Mouse (Mus musculus): Measurements from ENCODE around the gene Rcc1l. TPM values are rescaled to one million over a fixed set of nuclear protein-coding genes. Genes with fewer than 3 reads are reported as not detected.

Gene Rcc1l
- polyA plus RNA-seq, 1 experiment, result 10.3 TPM

DNA sequence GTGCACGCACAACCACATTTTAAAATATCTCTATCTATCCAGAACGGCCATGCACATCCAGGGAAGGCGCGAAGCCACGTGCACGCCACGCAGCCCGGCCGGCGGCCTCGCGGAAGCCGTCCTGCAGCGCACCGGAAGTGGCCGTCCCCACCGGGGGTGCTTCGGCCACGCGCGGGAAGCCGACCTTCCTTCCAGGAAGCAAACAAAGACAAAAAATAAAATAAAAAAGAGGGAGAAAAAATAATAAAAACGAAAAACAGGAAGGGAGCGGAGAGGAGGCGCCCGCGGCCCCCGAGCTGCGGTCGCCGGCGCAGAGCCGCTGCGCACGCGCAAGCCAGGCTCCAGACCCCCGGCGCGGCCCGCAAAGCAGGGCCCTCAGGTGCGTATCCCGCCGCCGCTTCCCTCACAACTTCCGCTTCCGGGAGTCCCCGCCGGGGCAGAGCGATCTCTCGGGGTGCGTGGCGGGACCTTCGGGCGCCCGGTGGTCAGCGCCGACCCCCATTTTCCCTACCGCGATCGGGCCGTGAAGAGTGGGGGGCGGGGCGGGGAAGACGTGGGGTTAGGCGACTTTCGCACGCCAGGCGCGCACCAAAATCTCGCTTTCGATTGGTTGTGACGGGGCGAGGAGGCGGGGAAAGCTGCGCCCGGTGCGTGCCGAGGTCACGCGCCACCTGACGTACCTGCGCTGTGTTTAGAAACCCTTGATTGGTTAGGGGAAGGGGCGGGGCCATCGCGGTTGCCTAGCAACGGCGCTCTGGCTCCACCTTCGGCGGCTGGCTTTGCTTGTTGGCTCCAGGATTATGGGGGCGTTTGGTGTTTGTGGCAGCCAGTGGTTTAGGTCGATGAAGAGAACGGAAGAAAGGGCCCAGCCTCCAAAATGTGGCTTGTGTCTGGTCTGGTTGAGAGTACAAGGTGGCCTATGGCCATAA, 7.6 kb upstream of the Rcc1l start, which contains the start of gene Gtf2ird2:
Gtf2ird2 (plus strand) TSS at position 140 of the 929 bp plus-strand sequence.
- Histone ChIP-seq H3K27me3 (ENCODE audit: control insufficient read depth, insufficient read depth, low read length) (no peaks in the 10 kb centered on the region), H3K4me3 (ENCODE audit: low read depth, low read length) (peak within 1 kb of the TSS; percentile 94), H3K27ac (ENCODE audit: insufficient read depth, low read depth, low read length) (peak within 1 kb of the TSS; percentile 79), H3K4me1 (ENCODE audit: control insufficient read depth, insufficient read depth, insufficient read length, low read length) (no peaks in the 10 kb centered on the region; the same call in 1 of the 2 replicates), H3K36me3 (ENCODE audit: control insufficient read depth, insufficient read depth, low read length) (no peaks in the 10 kb centered on the region)
- TF ChIP-seq CTCF (IDR thresholded peaks at IDR 0.05; ENCODE audit: extremely low read depth, insufficient read length, insufficient replicate concordance, low read depth, low read length), result peak; percentile 19; the same call in 1 of the 2 replicates
- TF ChIP-seq POLR2A (IDR thresholded peaks at IDR 0.05; ENCODE audit: low read depth, low read length), result no peak
- WGBS, result under 1% methylated on average over 92 of the region's 92 CpGs

- no peaks in the 10 kb centered on the region for H3K36me3 ChIP-seq (ENCODE audit: control insufficient read depth, insufficient read depth, low read length)
- TF ChIP-seq CTCF (IDR thresholded peaks at IDR 0.05; ENCODE audit: extremely low read depth, insufficient read length, insufficient replicate concordance, low read depth, low read length) (no peak), POLR2A (IDR thresholded peaks at IDR 0.05; ENCODE audit: low read depth, low read length) (no peak)
- peak overlapping the region; percentile 94; the same call in 1 of the 2 replicates for H3K4me3 ChIP-seq (ENCODE audit: low read depth, low read length)
- no peaks in the 10 kb centered on the region for H3K27me3 ChIP-seq (ENCODE audit: control insufficient read depth, insufficient read depth, low read length)
- H3K27ac ChIP-seq (ENCODE audit: insufficient read depth, low read depth, low read length), result no peak overlapping the region
- H3K4me1 ChIP-seq (ENCODE audit: control insufficient read depth, insufficient read depth, insufficient read length, low read length), result no peaks in the 10 kb centered on the region; the same call in 1 of the 2 replicates
- 23% methylated on average over 7 of the region's 7 CpGs for WGBS
Measured at GRCm38 (mm10) chr5:134183162-134183561, 6.6 kb upstream of the Rcc1l start.

DNA sequence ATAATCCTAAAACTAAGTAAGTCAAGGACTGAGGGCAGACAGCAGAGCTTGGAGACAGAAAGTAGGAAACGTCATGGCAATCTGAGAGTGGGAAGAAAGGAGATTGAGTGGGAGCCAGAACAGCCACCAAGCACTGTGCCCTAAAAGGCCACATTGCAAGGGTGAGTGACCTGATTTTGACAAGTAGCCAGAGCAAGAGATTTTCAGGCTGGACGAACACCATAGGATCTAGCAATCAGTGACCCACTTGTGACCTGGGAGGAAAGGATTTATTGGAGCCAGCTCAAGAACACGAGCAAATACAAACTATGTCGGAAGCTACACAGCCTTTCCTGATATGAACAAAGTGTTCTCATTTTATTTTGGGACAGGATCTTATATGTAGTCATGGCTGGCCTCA, 6.2 kb upstream of the Rcc1l start:
- H3K36me3 ChIP-seq (ENCODE audit: control insufficient read depth, insufficient read depth, low read length), result no peaks in the 10 kb centered on the region
- 21% methylated on average over 4 of the region's 4 CpGs for WGBS
- no peaks in the 10 kb centered on the region for H3K27me3 ChIP-seq (ENCODE audit: control insufficient read depth, insufficient read depth, low read length)
- TF ChIP-seq CTCF (IDR thresholded peaks at IDR 0.05; ENCODE audit: extremely low read depth, insufficient read length, insufficient replicate concordance, low read depth, low read length) (no peak), POLR2A (IDR thresholded peaks at IDR 0.05; ENCODE audit: low read depth, low read length) (no peak)
- H3K4me3 ChIP-seq (ENCODE audit: low read depth, low read length), result no peak overlapping the region
- no peak overlapping the region for H3K27ac ChIP-seq (ENCODE audit: insufficient read depth, low read depth, low read length)
- H3K4me1 ChIP-seq (ENCODE audit: control insufficient read depth, insufficient read depth, insufficient read length, low read length), result no peaks in the 10 kb centered on the region; the same call in 1 of the 2 replicates

- Histone ChIP-seq H3K27ac (ENCODE audit: insufficient read depth, low read depth, low read length) (no peak overlapping the region), H3K27me3 (ENCODE audit: control insufficient read depth, insufficient read depth, low read length) (no peaks in the 10 kb centered on the region), H3K4me1 (ENCODE audit: control insufficient read depth, insufficient read depth, insufficient read length, low read length) (no peaks in the 10 kb centered on the region; the same call in 1 of the 2 replicates), H3K36me3 (ENCODE audit: control insufficient read depth, insufficient read depth, low read length) (no peaks in the 10 kb centered on the region), H3K4me3 (ENCODE audit: low read depth, low read length) (no peak overlapping the region)
- WGBS, result 55% methylated on average over 3 of the region's 3 CpGs
- TF ChIP-seq CTCF (IDR thresholded peaks at IDR 0.05; ENCODE audit: extremely low read depth, insufficient read length, insufficient replicate concordance, low read depth, low read length), result no peak
Measured at GRCm38 (mm10) chr5:134182172-134182571, 5.6 kb upstream of the Rcc1l start.

- Histone ChIP-seq H3K36me3 (ENCODE audit: control insufficient read depth, insufficient read depth, low read length) (no peaks in the 10 kb centered on the region), H3K27me3 (ENCODE audit: control insufficient read depth, insufficient read depth, low read length) (no peaks in the 10 kb centered on the region), H3K4me1 (ENCODE audit: control insufficient read depth, insufficient read depth, insufficient read length, low read length) (no peaks in the 10 kb centered on the region; the same call in 1 of the 2 replicates), H3K4me3 (ENCODE audit: low read depth, low read length) (no peak overlapping the region), H3K27ac (ENCODE audit: insufficient read depth, low read depth, low read length) (no peak overlapping the region)
- TF ChIP-seq CTCF (IDR thresholded peaks at IDR 0.05; ENCODE audit: extremely low read depth, insufficient read length, insufficient replicate concordance, low read depth, low read length) (no peak), POLR2A (IDR thresholded peaks at IDR 0.05; ENCODE audit: low read depth, low read length) (no peak)
- WGBS, result 17% methylated on average over 7 of the region's 7 CpGs
Measured at GRCm38 (mm10) chr5:134179871-134180270, 3.3 kb upstream of the Rcc1l start.

- WGBS, result 63% methylated on average over 7 of the region's 7 CpGs
- Histone ChIP-seq H3K27ac (ENCODE audit: insufficient read depth, low read depth, low read length) (no peak overlapping the region), H3K27me3 (ENCODE audit: control insufficient read depth, insufficient read depth, low read length) (no peaks in the 10 kb centered on the region), H3K4me3 (ENCODE audit: low read depth, low read length) (no peak overlapping the region), H3K36me3 (ENCODE audit: control insufficient read depth, insufficient read depth, low read length) (no peaks in the 10 kb centered on the region), H3K4me1 (ENCODE audit: control insufficient read depth, insufficient read depth, insufficient read length, low read length) (no peaks in the 10 kb centered on the region; the same call in 1 of the 2 replicates)
- TF ChIP-seq CTCF (IDR thresholded peaks at IDR 0.05; ENCODE audit: extremely low read depth, insufficient read length, insufficient replicate concordance, low read depth, low read length), result no peak
- no peak for TF ChIP-seq POLR2A (IDR thresholded peaks at IDR 0.05; ENCODE audit: low read depth, low read length)
Measured at GRCm38 (mm10) chr5:134178536-134178935, 2.0 kb upstream of the Rcc1l start.

DNA sequence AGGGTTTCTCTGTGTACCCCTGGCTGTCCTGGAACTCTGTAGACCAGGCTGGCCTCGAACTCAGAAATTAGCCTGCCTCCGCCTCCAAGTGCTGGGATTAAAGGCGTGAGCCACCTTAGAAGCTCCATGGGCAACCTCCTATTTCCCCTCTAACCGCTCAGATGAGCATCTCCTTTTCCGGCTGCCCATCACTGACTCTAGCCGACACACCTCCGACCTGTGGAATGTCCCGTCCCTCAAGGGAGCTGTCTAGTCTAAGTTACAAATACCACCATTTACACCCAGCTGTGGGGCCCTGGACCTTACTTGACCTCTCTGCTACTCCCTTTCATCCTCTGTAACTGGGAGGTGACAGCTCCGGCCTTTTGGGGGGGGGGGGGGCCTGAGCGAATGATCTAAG, 878 bp downstream of the Rcc1l start:
- no peaks in the 10 kb centered on the region for H3K27me3 ChIP-seq (ENCODE audit: control insufficient read depth, insufficient read depth, low read length)
- no peaks in the 10 kb centered on the region for H3K4me1 ChIP-seq (ENCODE audit: control insufficient read depth, insufficient read depth, insufficient read length, low read length)
- peaks cover 3% of the 10 kb centered on the region; the same call in 1 of the 2 replicates for H3K36me3 ChIP-seq (ENCODE audit: control insufficient read depth, insufficient read depth, low read length)
- H3K27ac ChIP-seq (ENCODE audit: insufficient read depth, low read depth, low read length), result 0 out of 2 replicates have a peak overlapping the region, but pooled peaks have one; percentile 19
- H3K4me3 ChIP-seq (ENCODE audit: low read depth, low read length), result peak overlapping the region; percentile 94
- WGBS, result 8% methylated on average over 10 of the region's 10 CpGs
- TF ChIP-seq POLR2A (IDR thresholded peaks at IDR 0.05; ENCODE audit: low read depth, low read length) (no peak), CTCF (IDR thresholded peaks at IDR 0.05; ENCODE audit: extremely low read depth, insufficient read length, insufficient replicate concordance, low read depth, low read length) (no peak)
